Mouse (Mus musculus) fat pad, adult 2 months (tissue): Measurements from ENCODE around the gene Cpb2.

Experiments
- DNase-seq: peaks from one replicate; pipeline ENCODE4 v3.0.0-alpha.2; 2011; ENCODE audit warnings: low read depth, low spot score; ENCODE audit errors: extremely low read depth

Gene Cpb2

DNA sequence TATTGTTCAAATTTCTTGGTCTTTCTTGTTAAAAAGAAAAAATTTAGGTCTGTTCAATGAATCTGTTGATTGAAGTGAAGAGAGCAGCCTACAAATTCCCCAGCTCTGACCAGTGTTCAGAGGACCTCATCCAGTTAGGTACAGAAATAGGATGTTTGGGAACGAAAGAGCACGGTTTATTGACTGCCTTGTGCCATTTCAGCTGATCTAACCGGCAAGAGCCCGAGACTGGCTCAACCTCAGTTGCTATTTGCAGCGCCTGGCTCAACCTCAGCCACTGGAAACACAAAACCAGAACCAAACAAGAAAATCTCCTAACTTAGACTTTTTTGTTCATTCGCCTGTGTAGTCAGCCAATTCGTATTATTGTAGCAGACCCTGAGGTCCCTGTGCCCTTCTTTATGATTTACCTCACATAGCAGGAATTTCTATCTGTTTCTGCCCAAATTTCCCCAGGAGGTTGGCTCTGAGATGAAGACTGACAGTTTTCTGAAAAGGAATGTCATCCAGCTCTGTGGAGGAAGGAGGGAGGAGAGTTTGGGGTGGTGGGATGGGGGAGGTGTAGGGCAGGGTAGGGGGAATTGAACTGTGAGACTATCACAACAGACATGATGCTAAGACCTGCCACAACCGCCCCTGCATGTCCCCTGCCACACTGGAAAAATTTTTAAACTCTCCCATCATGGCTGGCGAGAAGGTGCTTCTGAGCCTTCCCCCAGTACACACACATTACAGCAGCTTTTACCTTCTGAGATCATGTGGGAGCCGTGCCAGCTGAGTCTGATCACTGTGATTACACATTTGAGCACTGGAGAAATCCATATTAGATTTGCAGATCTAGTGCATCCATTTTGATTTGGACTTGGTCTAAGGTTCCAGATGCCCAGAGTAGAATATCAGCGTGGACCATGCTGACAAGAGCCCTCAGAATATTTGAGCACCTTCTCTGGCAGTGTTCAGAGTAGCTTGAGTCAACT is 4.2 kb downstream of the Cpb2 start:
- DNase-seq, result no peak

DNA sequence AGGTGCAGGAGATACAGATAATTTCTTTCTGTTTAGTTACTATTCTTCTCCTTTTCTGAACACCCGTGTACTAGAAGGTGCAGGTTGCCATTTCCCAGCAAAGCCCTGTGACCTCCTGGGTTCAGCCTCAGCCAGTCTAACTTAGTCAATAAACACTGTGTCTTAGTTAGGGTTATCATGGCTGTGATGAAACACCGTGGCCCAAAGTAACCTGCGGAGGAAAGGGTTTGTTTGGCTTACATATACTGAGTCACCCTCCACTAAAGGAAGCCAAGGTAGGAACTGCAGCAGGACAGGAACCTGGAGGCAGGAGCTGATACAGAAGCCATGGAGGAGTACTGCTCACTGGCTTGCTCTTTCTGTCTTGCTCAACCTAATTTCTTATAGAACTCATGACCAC is 8.3 kb downstream of the Cpb2 start:
- DNase-seq, result no peak

DNA sequence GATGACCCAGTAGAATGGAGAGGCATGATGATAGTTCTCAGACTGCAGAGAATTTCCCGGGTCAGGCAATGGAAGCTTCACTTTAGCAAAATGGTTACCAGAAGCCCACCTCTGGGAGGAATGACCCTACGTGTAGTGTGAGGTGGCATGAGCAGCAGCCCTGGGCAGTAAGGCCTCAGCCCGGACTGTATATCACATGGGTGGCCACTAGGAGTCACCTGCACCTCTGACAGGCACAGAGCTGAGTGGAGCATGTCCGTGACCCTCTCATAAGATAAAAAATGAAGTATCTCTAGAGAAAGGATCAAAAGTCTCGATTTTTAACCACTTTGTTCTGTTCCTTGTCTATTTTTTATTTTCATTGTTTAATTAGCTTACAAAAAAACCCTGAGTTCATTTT is 14.4 kb downstream of the Cpb2 start:
- DNase-seq, result no peak

DNA sequence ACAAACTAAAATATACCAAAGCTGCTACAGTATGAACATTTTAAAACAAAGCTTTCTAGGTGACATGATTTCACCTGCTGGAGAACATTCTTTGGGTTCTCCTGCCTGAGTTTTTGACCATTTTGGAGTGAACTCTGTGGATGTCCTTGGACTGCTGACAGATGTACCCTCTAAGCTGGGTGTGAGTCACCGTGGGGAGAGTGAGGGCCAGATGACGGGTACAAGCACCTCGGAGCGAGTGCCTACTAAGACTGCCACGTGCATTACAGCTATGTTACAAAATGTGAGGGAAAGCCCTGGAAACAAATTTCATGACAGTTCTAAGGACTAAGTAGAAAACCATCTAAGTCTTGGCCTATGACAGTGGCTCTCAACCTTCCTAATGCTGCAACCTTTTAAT is 27.4 kb downstream of the Cpb2 start:
- no peak for DNase-seq

DNA sequence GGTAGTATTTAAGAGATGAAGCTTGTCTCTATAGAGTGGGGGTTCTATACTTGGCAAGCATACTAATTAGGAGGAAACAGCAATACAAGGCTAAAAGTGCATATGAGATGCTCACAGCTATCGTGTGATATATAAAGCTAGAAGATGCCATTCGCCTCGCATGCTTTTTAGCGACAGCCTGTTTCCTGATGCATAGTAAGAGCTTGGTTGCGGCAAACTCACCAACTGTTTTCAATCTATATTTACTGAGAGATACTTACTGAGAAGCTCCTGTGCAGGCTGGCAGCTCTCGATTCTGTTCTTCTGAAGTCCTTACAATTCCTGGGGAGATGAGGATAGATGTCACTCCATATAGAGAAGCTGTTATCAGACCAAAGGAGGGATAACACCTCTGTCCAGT is 37.6 kb downstream of the Cpb2 start:
- no peak for DNase-seq

DNA sequence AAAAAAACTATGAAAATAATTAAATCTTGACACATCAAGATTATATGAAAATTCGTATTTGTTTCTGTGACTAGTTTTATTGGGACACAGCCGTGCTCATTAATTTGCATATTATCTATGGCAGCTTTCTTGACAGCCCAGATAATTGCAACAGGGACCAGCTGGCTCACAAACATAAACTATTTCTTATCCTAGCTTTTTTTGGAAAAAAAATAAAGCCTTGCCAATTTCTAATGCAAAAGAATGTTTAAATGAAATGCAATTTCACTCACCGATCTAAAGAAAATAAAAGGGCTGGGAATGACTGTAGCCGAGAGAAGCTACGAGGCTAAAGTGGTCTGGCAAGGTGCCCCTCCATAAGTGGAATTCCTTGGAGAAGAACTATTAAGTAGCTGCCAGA is 38.3 kb downstream of the Cpb2 start:
- no peak for DNase-seq

DNA sequence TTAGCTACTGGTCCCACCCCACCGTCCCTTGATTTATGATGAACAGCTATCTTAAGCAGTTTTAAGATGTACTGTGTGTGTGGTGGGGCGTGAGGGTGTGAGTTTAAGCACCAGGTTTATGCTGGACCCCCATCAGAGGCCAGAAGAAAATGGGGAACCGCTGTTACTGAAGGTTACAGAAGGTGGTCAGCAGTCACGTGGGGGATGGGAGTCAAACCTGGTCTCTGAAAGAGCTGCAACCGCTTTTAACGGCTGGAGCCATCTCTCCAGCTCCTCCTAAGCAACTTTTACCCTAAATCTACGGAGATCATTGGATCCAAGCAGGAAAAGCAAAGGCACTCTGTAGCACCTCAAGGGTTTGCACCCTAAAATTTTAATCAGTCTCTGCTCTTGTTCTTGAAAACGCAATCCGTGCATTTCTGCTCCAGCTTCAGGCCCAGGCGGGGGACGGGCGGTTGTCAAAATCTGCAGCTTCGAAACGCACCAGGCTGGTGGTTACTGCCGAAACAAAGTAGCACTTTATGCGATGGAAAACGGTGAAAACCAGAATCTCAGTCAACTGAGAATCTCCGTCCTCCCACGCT is 41.6 kb downstream of the Cpb2 start:
- no peak for DNase-seq

DNA sequence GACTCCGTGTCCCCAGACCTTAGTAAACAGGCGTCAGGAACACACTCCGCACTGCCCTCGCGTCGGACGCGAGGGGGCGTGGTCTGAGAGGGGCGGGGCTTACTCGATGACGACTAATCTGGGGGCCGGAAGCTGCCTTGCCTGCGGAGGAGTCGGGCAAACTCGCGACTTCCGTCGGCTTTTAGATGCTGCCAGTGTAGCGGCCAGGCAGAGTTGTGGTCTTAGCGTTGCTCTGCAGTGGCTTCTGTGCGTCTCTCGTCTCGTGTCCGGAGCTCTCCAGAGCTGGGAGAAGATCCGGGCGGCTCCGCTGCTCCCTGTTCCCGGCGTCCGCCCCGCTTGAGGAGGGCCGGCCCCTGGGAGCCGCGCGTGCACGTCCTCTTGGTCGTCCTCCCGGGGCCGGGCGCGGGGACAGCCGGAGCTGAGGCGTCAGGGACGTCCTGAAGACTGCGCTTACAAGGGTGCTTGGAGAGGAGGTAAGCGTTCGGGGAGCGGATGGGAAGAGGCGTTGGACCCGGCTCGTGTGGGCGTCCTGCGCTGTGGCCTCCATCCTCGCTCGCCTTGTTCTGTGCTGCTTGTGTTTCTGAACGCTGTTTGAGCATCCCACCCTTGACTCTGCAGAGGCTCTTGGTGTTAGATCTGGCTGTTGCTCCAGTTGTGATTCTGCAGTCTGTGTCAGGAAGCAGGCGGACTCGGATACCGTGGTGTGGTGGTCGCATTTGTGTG is 42.3 kb downstream of the Cpb2 start, which contains the start of gene Zc3h13:
Gene Zc3h13, plus strand, starts transcription at position 181 of the 723 bp plus-strand sequence.
- DNase-seq, result peak; percentile 25

DNA sequence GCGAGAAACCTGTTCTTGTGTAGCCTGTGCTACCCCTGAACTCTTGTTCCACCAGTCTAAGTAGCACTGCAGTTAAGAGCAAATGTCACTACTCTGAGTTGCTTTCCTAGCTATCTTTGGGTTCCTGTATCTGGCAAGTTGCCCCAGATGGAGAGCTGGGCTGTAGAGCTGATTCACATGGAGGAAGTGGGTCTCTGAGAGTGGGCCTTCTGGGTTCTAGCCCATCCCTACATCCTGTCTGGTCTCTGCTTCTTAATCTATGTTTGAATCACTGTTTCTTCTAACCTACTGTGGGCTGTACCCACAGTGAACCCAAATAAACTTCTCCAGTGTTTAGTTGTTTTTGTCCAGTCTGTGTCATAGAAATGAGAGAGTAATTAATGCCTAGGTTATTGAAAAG is 59.0 kb downstream of the Cpb2 start:
- no peak for DNase-seq

DNA sequence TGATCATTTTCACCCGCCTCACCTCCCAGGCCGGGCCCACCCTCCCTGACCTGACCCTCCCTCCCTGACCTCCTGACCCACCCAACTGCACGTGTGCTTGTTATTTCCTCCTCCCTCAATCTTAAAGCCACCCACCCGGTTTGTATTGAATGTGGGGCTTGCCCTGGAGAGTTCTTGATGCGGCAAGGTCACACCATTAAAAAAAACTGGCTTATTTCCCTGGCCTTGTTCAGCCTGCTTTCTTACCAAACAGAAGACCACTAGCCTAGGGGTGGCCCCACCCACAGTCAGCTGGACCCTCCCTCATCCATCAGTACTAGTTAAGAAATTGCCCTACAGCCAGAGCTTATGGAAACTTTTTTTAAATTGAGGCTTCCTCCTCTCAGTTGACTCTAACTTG is 61.7 kb downstream of the Cpb2 start:
- no peak for DNase-seq

DNA sequence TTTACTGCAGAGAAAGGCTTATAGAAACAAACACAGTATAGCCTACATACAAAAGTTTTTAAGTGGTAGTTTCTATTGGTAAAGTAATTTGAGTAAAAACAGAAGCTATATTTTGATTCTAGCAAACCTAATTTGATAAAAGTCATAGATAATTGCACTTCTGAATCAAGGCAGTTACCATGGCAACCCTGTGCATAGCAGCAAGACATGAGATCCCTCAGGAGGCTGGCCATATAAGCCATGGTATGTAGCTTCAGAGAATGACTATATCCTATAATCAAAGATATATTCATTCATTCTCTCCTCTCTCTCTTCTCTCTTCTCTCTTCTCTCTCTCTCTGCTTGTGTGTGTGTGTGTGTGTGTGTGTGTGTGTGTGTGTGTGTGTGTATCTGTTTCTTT is 65.8 kb downstream of the Cpb2 start:
- DNase-seq, result no peak

DNA sequence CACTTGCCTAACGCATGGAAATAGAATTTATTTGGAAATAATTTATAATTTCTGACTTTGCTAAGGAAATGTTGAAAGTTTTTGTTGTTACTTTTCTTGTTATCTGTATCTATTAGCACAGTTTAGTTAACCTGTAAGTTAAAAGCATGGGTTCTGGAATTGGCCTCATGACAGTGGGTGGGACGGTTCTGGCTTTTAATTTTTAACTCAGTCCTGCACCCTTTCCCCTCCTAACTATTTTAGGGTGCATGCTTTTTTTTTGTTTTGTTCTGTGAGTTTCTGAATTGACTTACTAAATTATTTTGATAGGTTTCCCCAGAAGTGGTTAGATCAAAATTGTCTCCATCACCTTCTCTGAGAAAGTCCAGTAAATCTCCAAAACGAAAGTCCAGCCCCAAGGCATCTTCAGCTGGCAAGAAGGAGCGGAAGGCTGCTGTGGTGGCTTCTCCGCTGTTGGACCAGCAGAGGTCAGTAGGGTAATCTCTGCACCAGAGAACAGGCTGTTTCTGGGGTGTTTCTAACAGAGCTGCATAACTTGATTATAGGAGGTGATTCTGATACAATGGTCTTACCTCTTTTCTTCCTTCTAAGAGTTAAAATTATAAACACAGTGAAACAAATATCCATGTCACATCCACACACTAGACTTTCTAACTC is 67.4 kb downstream of the Cpb2 start:
- no peak for DNase-seq

DNA sequence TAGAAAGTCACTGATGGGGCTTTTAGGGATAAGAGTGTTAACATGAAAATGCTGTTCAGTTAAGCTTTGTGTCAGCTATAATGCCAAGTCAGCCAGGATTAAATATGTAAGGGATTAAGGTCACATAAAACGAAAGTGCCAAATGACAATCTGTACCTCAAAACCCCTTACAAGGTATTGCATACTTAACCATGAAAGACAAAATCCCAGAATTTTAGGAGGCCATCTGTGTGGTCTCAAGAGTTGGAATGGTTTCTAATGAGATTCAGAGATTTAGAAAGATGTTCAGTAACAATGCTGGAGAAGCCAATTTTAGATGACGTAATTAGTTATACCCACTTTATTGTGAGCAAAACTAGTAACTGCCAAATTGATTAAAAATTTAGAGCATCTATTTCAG is 72.4 kb downstream of the Cpb2 start:
- no peak for DNase-seq

DNA sequence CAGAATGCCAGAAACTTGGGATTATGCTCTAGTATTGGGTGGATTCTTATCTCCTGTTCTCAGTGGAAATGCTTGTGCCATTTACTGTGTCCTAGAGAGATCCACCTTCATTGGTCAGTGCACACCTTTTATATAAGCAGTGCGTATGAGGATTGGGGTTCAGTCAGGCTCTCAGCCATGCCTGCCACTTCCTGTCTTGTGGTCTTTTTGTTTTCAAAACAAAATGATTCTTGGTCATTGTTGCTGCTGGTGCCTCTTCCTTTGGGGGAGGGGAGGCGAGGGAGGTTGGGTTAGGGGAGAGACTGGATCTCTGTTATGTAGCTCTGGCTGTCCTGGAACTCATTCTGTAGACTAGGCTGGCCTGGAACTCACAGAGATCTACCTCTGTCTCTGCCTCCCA is 76.6 kb downstream of the Cpb2 start:
- no peak for DNase-seq

DNA sequence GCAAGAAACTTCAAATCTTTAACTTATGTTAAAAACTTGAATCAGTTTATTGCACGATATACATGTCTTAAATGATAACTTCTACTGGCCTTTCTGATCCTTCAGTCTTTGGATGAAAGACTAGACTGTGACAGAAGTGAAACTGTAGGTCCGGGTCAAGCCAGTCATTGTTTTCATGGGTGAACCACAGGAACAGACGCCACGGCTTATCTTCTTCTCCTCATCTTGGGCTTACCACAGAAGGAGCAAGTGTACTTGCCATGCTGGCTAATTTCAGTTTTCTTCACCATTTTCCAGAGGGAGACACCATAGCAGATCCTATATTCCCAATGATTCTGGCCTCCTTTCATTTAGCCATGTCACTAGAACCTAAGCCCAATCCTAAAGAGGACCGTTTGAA is 78.2 kb downstream of the Cpb2 start:
- DNase-seq, result no peak

DNA sequence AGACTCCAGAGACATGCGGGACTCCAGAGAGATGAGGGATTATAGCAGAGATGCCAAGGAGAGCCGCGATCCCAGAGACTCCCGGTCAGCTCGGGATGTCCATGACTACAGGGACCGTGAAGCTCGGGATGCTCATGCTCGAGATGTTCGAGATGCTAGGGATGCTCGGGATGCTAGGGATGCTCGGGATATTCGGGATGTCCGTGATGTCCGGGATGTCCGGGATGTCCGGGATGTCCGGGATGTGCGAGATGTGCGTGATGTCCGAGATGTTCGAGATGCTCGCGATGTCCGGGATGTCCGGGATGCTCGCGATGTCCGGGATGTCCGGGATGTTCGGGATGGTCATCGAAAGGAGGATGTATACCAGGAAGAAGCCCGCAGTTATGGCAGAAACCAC is 81.3 kb downstream of the Cpb2 start:
- DNase-seq, result no peak

DNA sequence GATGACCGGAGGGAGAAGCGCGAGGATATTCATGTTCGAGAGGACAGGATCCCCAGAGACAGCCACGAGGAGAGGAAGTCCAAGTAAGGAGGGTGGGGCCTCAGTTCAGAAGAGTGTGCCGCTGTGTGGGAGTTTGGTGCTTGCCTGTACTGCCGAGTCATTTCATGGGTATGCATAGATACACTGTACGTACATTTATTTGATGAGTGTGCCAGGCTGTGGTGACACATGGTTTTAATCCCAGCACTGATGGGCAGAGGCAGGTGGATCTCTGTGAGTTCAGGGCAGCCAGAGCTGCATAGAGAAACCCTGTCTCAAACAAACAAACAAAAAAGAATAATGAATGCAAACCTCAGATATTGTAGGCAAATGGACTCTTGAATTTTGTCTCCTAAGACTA is 86.0 kb downstream of the Cpb2 start:
- DNase-seq, result no peak

DNA sequence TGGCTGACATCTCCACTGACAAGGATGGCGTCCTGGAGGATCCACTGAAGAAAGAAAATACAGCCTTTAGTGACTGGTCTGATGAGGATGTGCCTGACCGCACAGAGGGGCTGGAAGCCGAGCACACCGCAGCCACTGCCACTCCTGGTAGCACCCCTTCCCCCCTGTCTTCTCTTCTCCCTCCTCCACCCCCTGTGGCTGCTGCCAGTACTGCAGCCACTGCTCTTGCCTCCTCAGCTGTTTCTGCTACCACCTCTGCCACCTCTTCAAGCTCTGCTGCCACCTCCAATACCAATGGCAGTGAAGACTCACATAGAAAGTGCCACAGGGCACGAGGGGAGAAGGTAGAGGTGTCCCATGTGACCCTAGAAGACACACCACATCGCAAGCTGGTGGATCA is 88.5 kb downstream of the Cpb2 start:
- DNase-seq, result no peak
